9 mouse cellular contexts compared by ENCODE assay signal in genomic region chr10:95322076-95323070, GRCm38 (mm10). TPM values are rescaled to one million over a fixed set of nuclear protein-coding genes. Genes with fewer than 3 reads are reported as not detected.
A peak's percentile ranks its signal among the peaks of the same experiment; 100 is the strongest.
DNase-seq lines count a peak whose midpoint lies in the region; ATAC-seq and TF ChIP-seq lines count a peak whose summit lies in the region.
"Had no signal": no experiment of that assay in that cellular context is flagged by ENCODE, and none has a peak within 500 bp of the region (broad histone marks: within the 10 kb centered on the region; RNA-seq: fewer than 3 reads in every experiment).

No protein-coding gene starts in this region.

- H3K9ac ChIP-seq in liver, adult 2 months (ENCODE audit: low read depth, low read length), result peak overlapping the region; percentile 33; the same call in 1 of the 2 replicates
- no peak overlapping the region for H3K9ac ChIP-seq in intestine, embryonic 15.5 days
- no peak overlapping the region; the same call in 1 of the 2 replicates for H3K9ac ChIP-seq in liver, embryonic 14.5 days (replicated peaks)

- no peaks in the 10 kb centered on the region for H3K27me3 ChIP-seq in liver, adult 2 months (ENCODE audit: control insufficient read depth, insufficient read depth, low read length)
- H3K27me3 ChIP-seq in intestine, embryonic 15.5 days (replicated peaks), result no peaks in the 10 kb centered on the region
- no peaks in the 10 kb centered on the region for H3K27me3 ChIP-seq in liver, embryonic 14.5 days (ENCODE audit: control insufficient read depth, insufficient read depth, low read length)
- H3K27me3 ChIP-seq: Patski had no signal

- no peak overlapping the region for H3K4me3 ChIP-seq in liver, adult 2 months (ENCODE audit: insufficient read depth, low read depth, low read length)
- no peak overlapping the region for H3K4me3 ChIP-seq in intestine, embryonic 15.5 days (replicated peaks)
- peak overlapping the region in 1 of 2 experiments; percentile 71; a peak in 2 of 4 replicates for H3K4me3 ChIP-seq in liver, embryonic 14.5 days (ENCODE audit: insufficient read depth in 1 of 2, low read depth in 2 of 2, low read length in 2 of 2)

- H3K79me2 ChIP-seq in liver, adult 2 months (ENCODE audit: control insufficient read depth, insufficient read depth, low read length), result peaks cover 3% of the 10 kb centered on the region; the same call in 1 of the 2 replicates

- no peak for TF ChIP-seq CTCF in liver, adult 2 months (IDR thresholded peaks at IDR 0.05; ENCODE audit: low read depth, low read length)
- TF ChIP-seq CTCF in liver, embryonic 14.5 days (IDR thresholded peaks at IDR 0.05; ENCODE audit: low read depth), result no peak

- H3K36me3 ChIP-seq in liver, adult 2 months (ENCODE audit: control insufficient read depth, insufficient read depth, low read length), result no peaks in the 10 kb centered on the region
- no peaks in the 10 kb centered on the region for H3K36me3 ChIP-seq in intestine, embryonic 15.5 days
- H3K36me3 ChIP-seq in liver, embryonic 14.5 days (replicated peaks; ENCODE audit: control insufficient read depth, insufficient read depth, low read depth), result no peaks in the 10 kb centered on the region

- TF ChIP-seq EP300 in liver, embryonic 14.5 days (IDR thresholded peaks at IDR 0.05; ENCODE audit: low read depth), result no peak

- 25% methylated on average over 20 of the region's 20 CpGs for WGBS in liver, adult 2 months
- WGBS in intestine, embryonic 15.5 days, result 65% methylated on average over 20 of the region's 20 CpGs
- 57% methylated on average over 20 of the region's 20 CpGs for WGBS in liver, embryonic 14.5 days (ENCODE audit: insufficient replicate concordance)

- peak overlapping the region; percentile 83 for H3K4me2 ChIP-seq in intestine, embryonic 15.5 days (replicated peaks)
- peak overlapping the region; percentile 76 for H3K4me2 ChIP-seq in liver, embryonic 14.5 days (ENCODE audit: low read depth)

- peak; percentile 98 for DNase-seq in liver, adult 2 months (ENCODE audit: extremely low read depth, low read depth, low spot score)
- DNase-seq in liver, result no peak
- DNase-seq in cerebellum, adult 8-10 months, result peak; percentile 85
- DNase-seq in liver, embryonic 14.5 days (ENCODE audit: low read depth in 3 of 3, low spot score in 3 of 3), result no peak
- peak; percentile 36 for DNase-seq in naive thymus-derived CD4-positive, alpha-beta T cell, adult 2 months (ENCODE audit: low read depth)
- DNase-seq in thymus, postnatal 0 days (ENCODE audit: low spot score), result no peak

- ATAC-seq in granulocyte monocyte progenitor cell, adult 5-6 weeks (replicated peaks; ENCODE audit: poor library complexity, severe bottlenecking), result peak; percentile 64
- no peak for ATAC-seq in intestine, embryonic 15.5 days
- ATAC-seq in liver, embryonic 14.5 days (ENCODE audit: insufficient read depth), result no peak

- peaks cover 22% of the 10 kb centered on the region for H3K4me1 ChIP-seq in liver, adult 2 months (ENCODE audit: control insufficient read depth, insufficient read depth, low read length)
- H3K4me1 ChIP-seq in intestine, embryonic 15.5 days (replicated peaks), result peaks cover 9% of the 10 kb centered on the region; the same call in 1 of the 2 replicates
- peaks cover 0 to 9% of the 10 kb centered on the region in 2 experiments; a peak in 2 of 4 replicates for H3K4me1 ChIP-seq in liver, embryonic 14.5 days (replicated peaks; ENCODE audit: control insufficient read depth in 2 of 2, insufficient read depth in 2 of 2, low read length in 1 of 2)

- peak overlapping the region; percentile 92 for H3K27ac ChIP-seq in liver, adult 2 months (replicated peaks; ENCODE audit: insufficient read depth, low read depth, low read length)
- H3K27ac ChIP-seq in intestine, embryonic 15.5 days, result no peak overlapping the region
- H3K27ac ChIP-seq in liver, embryonic 14.5 days, result no peak overlapping the region

- TF ChIP-seq POLR2A in liver, adult 2 months (IDR thresholded peaks at IDR 0.05; ENCODE audit: extremely low read depth, insufficient read depth, low read length), result no peak

- H3K9me3 ChIP-seq in intestine, embryonic 15.5 days, result no peaks in the 10 kb centered on the region
- H3K9me3 ChIP-seq in liver, embryonic 14.5 days (ENCODE audit: control insufficient read depth, low read length), result no peaks in the 10 kb centered on the region

RNA-seq across cellular contexts. Expression of gene Cradd, which starts 1.6 kb away (rescaled TPM):
- 8.9 and 10.6 TPM in 2 replicates for total RNA-seq in liver, adult 2 months (2014; rRNA removed)
- polyA plus RNA-seq in liver, adult 2 months (2012; rRNA removed), result 24.7 and 34.7 TPM in 2 replicates
- 15.0 and 15.5 TPM in 2 replicates for total RNA-seq in granulocyte monocyte progenitor cell, adult 5-6 weeks (2014; fragmentation: Nextera tagmentation)
- 3.3 and 5.3 TPM in 2 replicates for total RNA-seq in granulocyte monocyte progenitor cell, adult 5-6 weeks (2017)
- polyA plus RNA-seq in intestine, embryonic 15.5 days (2015; fragmentation: Nextera tagmentation; extraction: Ambion mirVana), result 10.8 and 11.2 TPM in 2 replicates
- 2.3 and 3.6 TPM in 2 replicates for polyA plus RNA-seq in liver, embryonic 14.5 days (2012; rRNA removed)
- 3.2 and 5.4 TPM in 2 replicates for polyA plus RNA-seq in liver, embryonic 14.5 days (2014; fragmentation: Nextera tagmentation; extraction: Ambion mirVana)
- 7.6 and 10.2 TPM in 2 replicates for polyA plus RNA-seq in thymus, postnatal 0 days (2015; fragmentation: Nextera tagmentation; extraction: Ambion mirVana)

Comparison
In these comparisons a context has a peak if more than half of its experiments do, and no peak if none do; other contexts are left out.
1. DNase-seq: peak in liver, adult 2 months (single experiment), cerebellum, adult 8-10 months (single experiment) and naive thymus-derived CD4-positive, alpha-beta T cell, adult 2 months (single experiment); none in liver (single experiment), liver, embryonic 14.5 days (0 of 3) and thymus, postnatal 0 days (single experiment).